Mouse (Mus musculus) hindlimb bud, embryonic 11.5 days (tissue): ENCODE results near the gene Ddt.

Experiments used
- DNase-seq: peaks from one replicate; pipeline ENCODE4 v3.0.0-alpha.2; 2012; ENCODE audit warnings: low read depth, low spot score; ENCODE audit errors: extremely low spot score

Ddt gene

DNA sequence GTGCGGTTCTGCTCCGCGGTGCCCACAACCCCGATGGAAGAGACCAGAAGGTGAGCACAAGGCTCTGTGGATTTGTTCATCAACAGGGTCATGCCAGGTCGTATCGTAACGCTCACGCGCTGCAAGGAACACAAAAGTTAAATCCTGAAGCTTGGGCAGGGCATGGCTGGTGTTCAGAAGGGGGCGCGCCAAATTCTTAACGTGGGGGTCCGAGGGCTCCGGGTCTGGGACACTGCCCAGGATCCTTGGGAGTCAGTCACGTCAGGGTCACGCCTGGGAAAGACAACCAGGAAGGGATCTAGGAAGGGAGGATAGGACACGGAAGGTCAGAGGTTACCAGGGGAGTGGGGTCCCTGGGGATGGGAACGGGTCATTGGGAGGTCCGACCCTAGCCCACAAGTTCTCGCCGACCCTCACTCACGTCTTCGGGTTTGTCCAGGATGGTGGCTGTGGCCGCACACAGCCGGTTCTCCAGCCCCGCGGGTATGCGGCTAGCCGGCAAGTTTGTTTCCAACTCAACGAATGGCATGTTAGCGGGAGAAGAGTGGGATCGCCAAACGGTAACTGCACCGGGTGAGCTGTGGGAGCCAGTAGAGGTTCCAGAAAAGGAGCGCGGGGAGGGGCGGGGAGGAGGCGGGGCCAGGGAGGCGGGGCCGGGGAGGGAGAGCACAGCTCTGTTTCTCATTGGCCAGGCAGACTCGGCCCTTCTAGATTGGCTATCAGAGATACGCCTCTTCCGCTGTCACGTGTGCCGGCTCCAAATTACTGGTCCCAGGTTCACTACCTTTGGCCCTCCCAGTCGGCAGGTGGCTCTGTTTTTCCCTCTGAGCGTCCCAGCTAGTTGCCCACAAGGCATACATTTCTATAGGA is at the start of gene Ddt:
Ddt (minus strand) TSS at position 620 of the 870 bp plus-strand sequence.
- no peak for DNase-seq

DNA sequence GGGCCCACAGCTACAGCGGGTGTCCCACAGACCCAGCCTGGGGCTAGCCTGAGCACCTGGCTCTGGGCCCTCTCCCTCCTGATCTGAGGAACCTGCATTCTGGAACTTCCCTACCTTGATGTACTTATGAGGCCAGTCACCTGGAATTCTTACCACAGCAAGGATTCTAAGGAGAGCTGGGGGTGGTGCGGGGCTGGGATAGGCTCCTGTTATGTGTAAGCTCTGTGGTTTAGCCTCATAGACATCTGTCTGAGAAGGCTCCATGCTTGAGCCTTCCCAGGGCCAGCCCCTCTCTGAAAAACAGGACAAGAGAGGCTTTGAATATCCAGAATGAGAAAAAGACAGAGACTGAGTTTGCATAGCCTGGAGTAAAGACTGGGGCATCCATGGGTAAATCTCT is 49.2 kb upstream of the Ddt start, which contains the start of gene Gstt4:
Gstt4 (minus strand) TSS at position 101 of the 400 bp plus-strand sequence.
- no peak for DNase-seq

DNA sequence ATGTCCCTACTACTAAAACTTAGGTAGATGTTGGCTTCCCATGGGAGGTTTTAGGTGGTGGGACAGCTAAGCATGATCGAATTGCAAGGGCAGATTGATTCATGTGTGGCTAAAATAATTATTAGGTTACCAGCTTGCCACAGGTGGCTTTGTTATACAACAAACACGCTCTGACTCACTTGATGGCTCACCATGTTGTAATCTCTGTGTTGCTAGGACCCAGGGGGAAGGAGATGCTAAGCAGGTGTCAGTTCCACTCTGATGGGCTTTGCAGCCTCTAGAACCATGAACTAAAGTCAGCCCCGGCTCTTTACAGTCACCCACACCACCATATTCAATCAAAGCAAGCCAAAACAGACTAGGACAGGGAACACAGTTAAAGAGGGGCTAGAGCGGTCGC is 46.7 kb upstream of the Ddt start:
- DNase-seq: no peak

GRCm38 (mm10) chr10:75818641-75819040 is 45.4 kb upstream of the Ddt start:
- DNase-seq: no peak

GRCm38 (mm10) chr10:75804217-75804616 is 31.0 kb upstream of the Ddt start:
- no peak for DNase-seq

DNA sequence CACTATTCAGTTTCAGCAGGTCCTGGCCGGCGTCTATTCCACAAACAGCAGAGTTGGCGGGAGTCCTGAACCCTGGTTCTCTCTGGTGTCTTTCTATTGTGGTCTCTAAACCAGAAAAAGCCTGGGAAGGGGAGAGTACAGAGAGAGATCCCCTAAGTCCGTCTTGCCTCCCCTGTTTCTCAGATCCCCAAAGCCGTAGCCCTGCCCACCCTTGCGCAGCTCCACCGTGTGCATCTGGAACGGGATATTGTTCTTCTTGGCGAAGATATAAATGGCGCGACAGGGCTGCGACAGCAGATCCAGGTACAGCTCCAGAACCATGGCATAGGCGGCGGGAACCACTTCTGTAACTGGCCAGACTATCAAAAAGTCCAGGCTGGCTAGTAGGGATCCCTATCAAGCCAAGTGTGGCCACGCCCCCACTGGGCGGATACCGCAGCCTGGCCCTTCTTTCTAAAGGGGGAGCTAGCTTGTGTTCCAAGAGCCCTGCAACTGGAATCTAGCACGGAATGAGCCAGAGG is 25.0 kb upstream of the Ddt start, which contains the start of gene Gstt1:
Gstt1 (minus strand) TSS at position 409 of the 521 bp plus-strand sequence.
- DNase-seq: no peak

GRCm38 (mm10) chr10:75797619-75798175 is 24.5 kb upstream of the Ddt start:
- DNase-seq: no peak

GRCm38 (mm10) chr10:75796731-75797516 is 23.7 kb upstream of the Ddt start:
- DNase-seq: no peak

DNA sequence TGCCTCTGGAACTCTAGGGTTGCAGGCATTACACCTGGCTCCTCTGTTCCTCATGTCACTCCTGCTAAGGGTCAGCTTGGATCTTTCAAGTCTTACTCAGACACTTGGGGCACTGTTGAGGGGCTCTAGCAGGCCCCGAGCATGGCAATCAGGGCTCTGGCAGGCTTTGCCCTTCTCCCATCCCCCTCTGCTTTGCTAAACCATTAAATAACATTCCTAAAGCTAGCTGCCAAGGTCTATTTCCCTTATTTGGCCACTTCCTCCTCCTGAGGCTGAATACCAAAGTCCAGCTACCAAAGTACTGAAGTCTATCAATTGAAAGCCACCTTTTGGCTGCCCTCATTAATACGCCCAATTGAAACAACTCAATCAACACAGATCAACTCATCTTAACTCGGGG is 21.7 kb upstream of the Ddt start:
- no peak for DNase-seq

- no peak for DNase-seq
Measured at GRCm38 (mm10) chr10:75790773-75791172, 17.6 kb upstream of the Ddt start.

DNA sequence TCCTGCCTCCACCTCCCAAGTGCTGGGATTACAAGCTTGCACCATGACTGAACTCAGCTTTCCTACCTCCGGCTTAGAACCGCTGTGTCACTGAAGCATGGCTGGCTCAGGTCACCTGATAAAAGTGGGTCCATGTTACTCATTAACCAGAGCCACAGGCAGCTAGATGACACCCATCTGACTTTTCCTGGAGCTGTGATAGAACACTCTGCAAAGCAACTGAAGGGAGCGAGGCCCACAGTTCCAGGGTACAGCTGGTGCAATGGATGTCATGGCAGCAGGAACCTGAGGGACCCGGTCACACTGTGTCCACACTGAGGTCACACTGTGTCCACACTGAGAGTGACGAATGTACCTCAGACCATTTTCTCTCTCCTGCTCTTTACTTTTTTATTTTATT is 16.6 kb upstream of the Ddt start:
- DNase-seq: no peak

GRCm38 (mm10) chr10:75789081-75789735 is 16.0 kb upstream of the Ddt start:
- DNase-seq: no peak

GRCm38 (mm10) chr10:75788277-75788676 is 15.1 kb upstream of the Ddt start:
- no peak for DNase-seq

DNA sequence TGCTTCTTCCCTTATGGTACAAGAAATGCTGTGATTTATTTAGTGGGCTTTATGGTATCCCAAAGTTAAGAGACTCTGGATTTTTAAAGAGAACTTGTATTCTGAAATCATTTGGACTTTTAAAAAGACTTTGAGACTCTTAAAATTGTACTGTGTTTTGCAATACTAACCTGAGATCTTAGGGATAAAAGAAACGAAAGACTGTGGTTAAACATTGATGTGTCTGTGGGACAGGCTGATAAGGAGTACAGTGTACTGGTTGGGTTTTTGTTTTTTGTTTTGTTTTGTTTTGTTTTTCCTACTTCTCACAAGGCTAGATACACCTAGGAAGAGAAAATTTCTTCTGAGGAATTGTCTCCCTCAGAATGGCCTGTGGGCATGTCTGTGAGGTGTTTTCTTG is 12.2 kb upstream of the Ddt start:
- no peak for DNase-seq

DNA sequence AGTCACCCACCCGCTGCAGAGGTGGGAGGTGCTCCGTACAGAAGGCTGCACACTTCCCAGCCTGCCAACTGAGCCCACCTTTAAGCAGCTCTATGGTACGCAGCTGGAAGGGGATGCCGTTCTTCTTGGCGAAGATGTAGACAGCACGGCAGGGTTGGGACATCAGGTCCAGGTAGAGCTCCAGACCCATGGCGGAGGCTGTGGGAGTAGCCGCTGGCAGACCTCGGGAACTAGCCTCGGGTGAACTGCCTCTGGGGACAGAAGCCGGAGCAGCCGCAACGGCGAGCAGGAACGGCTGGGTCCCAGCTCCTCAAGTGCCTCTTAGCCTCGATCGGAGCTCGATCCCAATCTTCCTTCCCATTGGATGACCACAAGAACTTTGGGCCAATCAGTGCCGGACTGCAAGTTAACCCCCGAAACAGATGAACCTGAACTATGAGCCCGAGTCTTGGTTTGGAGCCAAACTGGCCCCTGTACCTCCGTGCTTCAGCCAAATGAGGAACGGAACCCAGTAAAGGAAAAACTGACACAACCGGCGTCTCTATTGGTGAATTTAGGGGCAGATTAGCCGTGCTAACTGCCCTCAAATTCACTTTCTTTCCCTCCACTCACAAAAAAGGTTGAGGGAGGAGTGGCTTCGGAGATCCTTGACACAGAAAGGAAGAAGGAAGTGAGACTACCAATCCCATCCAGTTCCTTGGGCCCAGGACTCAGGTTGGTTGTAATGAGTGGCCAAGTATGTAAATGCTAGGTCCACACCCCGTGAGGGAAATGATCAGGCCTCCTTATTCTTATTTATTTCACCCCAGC is 7.8 kb upstream of the Ddt start, which contains the start of the genes Gm20441 and Gstt3:
Gm20441 (minus strand) TSS at position 186 of the 810 bp plus-strand sequence.
Gstt3 (minus strand) TSS at position 646 of the 810 bp plus-strand sequence.
- no peak for DNase-seq

DNA sequence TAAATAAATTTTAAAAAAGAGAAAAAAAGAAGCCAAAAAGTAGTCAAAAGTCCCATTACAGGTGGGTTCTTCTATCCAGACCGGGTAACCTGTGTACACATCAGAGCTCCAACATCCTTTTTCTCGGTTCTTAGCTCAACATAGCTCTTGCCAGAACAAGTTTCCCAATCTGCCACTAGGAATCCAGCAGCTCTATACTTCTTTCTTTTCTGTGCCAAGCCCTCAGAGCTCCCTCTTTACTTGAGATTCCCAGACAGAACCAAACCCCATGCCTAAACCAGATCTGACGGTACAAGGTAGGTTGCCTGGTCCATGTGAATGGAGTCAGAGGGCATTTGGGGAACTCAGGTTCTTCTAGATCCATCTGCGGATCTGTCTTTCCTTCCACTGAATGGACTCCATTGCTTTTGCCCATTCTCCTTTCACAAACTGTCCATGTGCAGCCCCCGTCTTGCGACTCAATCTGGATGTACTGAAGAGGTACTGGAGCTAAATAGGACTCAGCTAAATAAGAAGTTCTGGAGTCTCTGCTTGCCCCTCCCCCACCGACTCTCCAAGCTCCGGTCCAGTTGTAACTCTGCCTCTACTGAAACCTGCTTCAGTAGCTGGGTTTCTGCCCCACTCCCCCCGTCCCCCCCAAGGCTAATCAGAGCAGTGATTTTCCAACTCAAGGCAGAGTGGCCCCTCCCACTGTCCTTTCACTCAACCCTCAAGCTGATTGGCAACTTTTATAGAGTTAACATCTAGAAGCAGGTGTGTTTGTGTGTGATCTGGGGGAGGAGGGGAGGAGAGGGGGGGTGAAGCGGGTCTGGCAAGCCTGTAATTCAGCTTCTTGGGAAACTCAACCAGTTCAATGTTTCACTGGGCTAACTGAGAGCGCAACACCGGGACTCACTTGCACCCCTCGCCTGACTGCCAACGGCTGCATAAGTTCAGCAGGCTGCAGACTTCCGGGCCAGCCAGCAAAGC is 6.3 kb upstream of the Ddt start:
- DNase-seq: no peak

GRCm38 (mm10) chr10:75777885-75778284 is 4.7 kb upstream of the Ddt start:
- no peak for DNase-seq

- no peak for DNase-seq
Measured at GRCm38 (mm10) chr10:75776562-75776961, 3.3 kb upstream of the Ddt start.

- DNase-seq: no peak
Measured at GRCm38 (mm10) chr10:75774587-75774986, 1.4 kb upstream of the Ddt start.
